Mouse (Mus musculus): ENCODE data around the gene Tubd1. TPM values are rescaled to one million over a fixed set of nuclear protein-coding genes. Genes with fewer than 3 reads are reported as not detected.

Tubd1 gene
- polyA plus RNA-seq, 1 experiment, result 18.3 TPM

- Histone ChIP-seq H3K27me3 (ENCODE audit: control insufficient read depth, insufficient read depth, low read length) (no peaks in the 10 kb centered on the region), H3K36me3 (ENCODE audit: control insufficient read depth, insufficient read depth, low read length) (no peaks in the 10 kb centered on the region), H3K4me1 (ENCODE audit: control insufficient read depth, insufficient read depth, low read length) (no peaks in the 10 kb centered on the region), H3K27ac (ENCODE audit: control insufficient read depth, insufficient read depth, low read depth, low read length) (peak overlapping the region; percentile 49; the same call in 1 of the 2 replicates), H3K4me3 (ENCODE audit: control insufficient read depth, low read depth, low read length) (no peak overlapping the region)
- TF ChIP-seq POLR2A (IDR thresholded peaks at IDR 0.05; ENCODE audit: control insufficient read depth, low read depth, low read length) (no peak), CTCF (IDR thresholded peaks at IDR 0.05; ENCODE audit: control insufficient read depth, insufficient read depth, insufficient replicate concordance, low read depth, low read length) (no peak)
These were observed 50.6 kb downstream of the Tubd1 start for GRCm38 (mm10) chr11:86595366-86595765.

- no peak overlapping the region for H3K4me3 ChIP-seq (ENCODE audit: control insufficient read depth, low read depth, low read length)
- no peaks in the 10 kb centered on the region for H3K27me3 ChIP-seq (ENCODE audit: control insufficient read depth, insufficient read depth, low read length)
- TF ChIP-seq POLR2A (IDR thresholded peaks at IDR 0.05; ENCODE audit: control insufficient read depth, low read depth, low read length) (no peak), CTCF (IDR thresholded peaks at IDR 0.05; ENCODE audit: control insufficient read depth, insufficient read depth, insufficient replicate concordance, low read depth, low read length) (no peak)
- peak overlapping the region; percentile 67 for H3K27ac ChIP-seq (ENCODE audit: control insufficient read depth, insufficient read depth, low read depth, low read length)
- H3K4me1 ChIP-seq (ENCODE audit: control insufficient read depth, insufficient read depth, low read length), result no peaks in the 10 kb centered on the region
- H3K36me3 ChIP-seq (ENCODE audit: control insufficient read depth, insufficient read depth, low read length), result no peaks in the 10 kb centered on the region
These were observed 51.6 kb downstream of the Tubd1 start for GRCm38 (mm10) chr11:86596187-86596960.

GRCm38 (mm10) chr11:86596976-86597375, 52.2 kb downstream of the Tubd1 start:
- no peaks in the 10 kb centered on the region for H3K27me3 ChIP-seq (ENCODE audit: control insufficient read depth, insufficient read depth, low read length)
- no peaks in the 10 kb centered on the region for H3K4me1 ChIP-seq (ENCODE audit: control insufficient read depth, insufficient read depth, low read length)
- no peak overlapping the region for H3K27ac ChIP-seq (ENCODE audit: control insufficient read depth, insufficient read depth, low read depth, low read length)
- no peak overlapping the region for H3K4me3 ChIP-seq (ENCODE audit: control insufficient read depth, low read depth, low read length)
- TF ChIP-seq CTCF (IDR thresholded peaks at IDR 0.05; ENCODE audit: control insufficient read depth, insufficient read depth, insufficient replicate concordance, low read depth, low read length), result no peak
- no peak for TF ChIP-seq POLR2A (IDR thresholded peaks at IDR 0.05; ENCODE audit: control insufficient read depth, low read depth, low read length)
- no peaks in the 10 kb centered on the region for H3K36me3 ChIP-seq (ENCODE audit: control insufficient read depth, insufficient read depth, low read length)

- Histone ChIP-seq H3K4me3 (ENCODE audit: control insufficient read depth, low read depth, low read length) (no peak overlapping the region), H3K27ac (ENCODE audit: control insufficient read depth, insufficient read depth, low read depth, low read length) (no peak overlapping the region), H3K36me3 (ENCODE audit: control insufficient read depth, insufficient read depth, low read length) (no peaks in the 10 kb centered on the region), H3K27me3 (ENCODE audit: control insufficient read depth, insufficient read depth, low read length) (no peaks in the 10 kb centered on the region), H3K4me1 (ENCODE audit: control insufficient read depth, insufficient read depth, low read length) (no peaks in the 10 kb centered on the region)
- TF ChIP-seq POLR2A (IDR thresholded peaks at IDR 0.05; ENCODE audit: control insufficient read depth, low read depth, low read length), result no peak
- TF ChIP-seq CTCF (IDR thresholded peaks at IDR 0.05; ENCODE audit: control insufficient read depth, insufficient read depth, insufficient replicate concordance, low read depth, low read length), result no peak
These were observed 53.4 kb downstream of the Tubd1 start for GRCm38 (mm10) chr11:86598154-86598553.

DNA sequence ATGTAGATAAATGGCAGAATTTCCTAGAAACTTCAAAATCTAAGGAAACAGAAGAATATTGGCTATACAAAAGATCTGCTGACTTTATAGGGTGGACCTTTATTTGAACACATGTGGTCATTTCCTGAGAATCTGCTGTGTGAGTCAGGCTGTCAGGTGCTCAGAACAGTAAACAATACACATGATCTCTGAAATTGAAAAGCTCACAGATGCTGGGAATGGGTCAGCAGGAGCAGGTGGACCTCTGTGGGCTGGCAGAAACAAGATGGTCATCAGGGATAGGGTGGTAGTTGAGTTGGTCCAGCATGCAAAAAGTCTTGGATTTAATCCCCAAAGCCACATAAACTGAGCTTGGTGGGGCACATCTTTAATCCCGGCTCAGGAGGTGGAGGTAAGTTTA, 53.8 kb downstream of the Tubd1 start:
- H3K27me3 ChIP-seq (ENCODE audit: control insufficient read depth, insufficient read depth, low read length), result no peaks in the 10 kb centered on the region
- no peak overlapping the region for H3K27ac ChIP-seq (ENCODE audit: control insufficient read depth, insufficient read depth, low read depth, low read length)
- H3K4me3 ChIP-seq (ENCODE audit: control insufficient read depth, low read depth, low read length), result no peak overlapping the region
- H3K36me3 ChIP-seq (ENCODE audit: control insufficient read depth, insufficient read depth, low read length), result no peaks in the 10 kb centered on the region
- no peaks in the 10 kb centered on the region for H3K4me1 ChIP-seq (ENCODE audit: control insufficient read depth, insufficient read depth, low read length)
- TF ChIP-seq CTCF (IDR thresholded peaks at IDR 0.05; ENCODE audit: control insufficient read depth, insufficient read depth, insufficient replicate concordance, low read depth, low read length) (no peak), POLR2A (IDR thresholded peaks at IDR 0.05; ENCODE audit: control insufficient read depth, low read depth, low read length) (no peak)

GRCm38 (mm10) chr11:86599378-86600208, 54.8 kb downstream of the Tubd1 start:
- Histone ChIP-seq H3K4me1 (ENCODE audit: control insufficient read depth, insufficient read depth, low read length) (no peaks in the 10 kb centered on the region), H3K27ac (ENCODE audit: control insufficient read depth, insufficient read depth, low read depth, low read length) (no peak overlapping the region), H3K36me3 (ENCODE audit: control insufficient read depth, insufficient read depth, low read length) (no peaks in the 10 kb centered on the region), H3K4me3 (ENCODE audit: control insufficient read depth, low read depth, low read length) (no peak overlapping the region), H3K27me3 (ENCODE audit: control insufficient read depth, insufficient read depth, low read length) (no peaks in the 10 kb centered on the region)
- no peak for TF ChIP-seq CTCF (IDR thresholded peaks at IDR 0.05; ENCODE audit: control insufficient read depth, insufficient read depth, insufficient replicate concordance, low read depth, low read length)

DNA sequence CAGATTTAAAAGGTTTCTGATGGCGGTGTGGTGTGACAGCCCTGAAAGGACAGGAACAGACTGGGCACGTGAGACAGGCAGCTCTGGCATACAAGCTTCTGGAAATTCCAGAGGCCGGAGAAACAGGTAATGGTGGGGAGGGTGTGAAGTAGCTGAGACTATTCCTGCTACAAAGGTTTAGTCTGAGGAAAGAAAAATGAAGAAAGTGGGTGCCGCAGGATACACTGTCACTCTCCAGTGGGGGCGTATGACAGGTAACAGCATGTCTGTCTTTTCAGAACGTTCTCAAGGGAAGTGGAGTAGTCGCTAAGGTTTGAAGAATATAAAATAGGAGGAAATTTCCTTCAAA, 55.4 kb downstream of the Tubd1 start:
- Histone ChIP-seq H3K4me3 (ENCODE audit: control insufficient read depth, low read depth, low read length) (no peak overlapping the region), H3K27ac (ENCODE audit: control insufficient read depth, insufficient read depth, low read depth, low read length) (no peak overlapping the region), H3K4me1 (ENCODE audit: control insufficient read depth, insufficient read depth, low read length) (no peaks in the 10 kb centered on the region), H3K27me3 (ENCODE audit: control insufficient read depth, insufficient read depth, low read length) (no peaks in the 10 kb centered on the region), H3K36me3 (ENCODE audit: control insufficient read depth, insufficient read depth, low read length) (no peaks in the 10 kb centered on the region)
- TF ChIP-seq CTCF (IDR thresholded peaks at IDR 0.05; ENCODE audit: control insufficient read depth, insufficient read depth, insufficient replicate concordance, low read depth, low read length), result no peak
- TF ChIP-seq POLR2A (IDR thresholded peaks at IDR 0.05; ENCODE audit: control insufficient read depth, low read depth, low read length), result no peak
